Mouse (Mus musculus): Measurements from ENCODE around the gene Stab2. TPM values are rescaled to one million over a fixed set of nuclear protein-coding genes. Genes with fewer than 3 reads are reported as not detected.
A peak's percentile ranks its signal among the peaks of the same experiment; 100 is the strongest.

Gene Stab2
- polyA plus RNA-seq, 1 experiment, result 20.3 TPM

DNA sequence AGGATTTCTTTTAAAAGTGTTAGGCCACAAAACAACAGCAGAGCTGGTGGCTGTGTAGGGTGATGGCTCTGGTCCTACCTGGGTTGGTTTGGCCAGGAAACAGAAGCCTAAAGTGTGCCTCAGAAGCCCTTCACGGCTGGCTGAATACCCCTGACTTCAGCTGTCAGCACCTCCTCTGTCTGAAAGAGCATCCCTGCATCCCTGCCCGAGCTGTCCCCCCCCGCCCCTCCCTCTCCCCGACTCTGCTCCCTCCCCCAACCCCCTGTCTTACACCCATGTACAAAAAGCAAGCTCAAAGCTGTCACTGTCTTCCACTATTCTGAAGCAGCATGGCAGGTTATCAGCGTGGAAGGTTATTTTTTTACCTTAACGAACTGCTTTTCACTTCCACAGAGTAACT lies 73.4 kb downstream of the Stab2 start:
- 31% methylated on average over 6 of the region's 6 CpGs for WGBS

DNA sequence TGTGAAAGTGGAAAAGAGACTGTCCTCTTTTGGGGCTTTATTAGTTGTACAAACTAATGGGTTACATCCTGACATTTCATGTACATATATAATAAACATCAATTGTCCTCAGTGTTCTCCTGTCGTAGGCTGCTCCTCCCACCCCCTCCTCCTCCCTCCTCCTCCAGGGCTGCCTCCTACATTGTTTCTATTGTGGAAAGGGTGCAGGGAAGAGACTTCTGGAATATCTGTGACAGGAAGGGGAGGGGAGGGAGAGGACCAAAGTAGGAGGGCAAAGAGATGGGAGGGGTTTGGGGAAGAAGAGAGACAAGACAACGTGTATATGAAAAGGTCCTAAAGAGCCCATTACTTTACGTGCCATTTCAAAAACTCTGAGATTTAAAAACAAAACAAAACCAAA lies 73.9 kb downstream of the Stab2 start:
- DNase-seq, result no peak
- no peaks in the 10 kb centered on the region for H3K4me1 ChIP-seq (ENCODE audit: control insufficient read depth, insufficient read depth, low read length)
- TF ChIP-seq CTCF (conservative IDR thresholded peaks at IDR 0.05; ENCODE audit: insufficient read depth, insufficient read length, low read depth, low read length) (no peak), POLR2A (IDR thresholded peaks at IDR 0.05; ENCODE audit: low read depth, low read length) (no peak)

More for the DNA sequence above, 73.4 kb downstream of the Stab2 start:
- Histone ChIP-seq H3K27ac (ENCODE audit: insufficient read depth, low read depth, low read length) (no peak overlapping the region), H3K4me3 (ENCODE audit: insufficient read depth, low read depth, low read length) (no peak overlapping the region), H3K4me1 (ENCODE audit: control insufficient read depth, insufficient read depth, low read length) (no peaks in the 10 kb centered on the region), H3K36me3 (ENCODE audit: control insufficient read depth, insufficient read depth, low read length) (no peaks in the 10 kb centered on the region), H3K27me3 (replicated peaks; ENCODE audit: control insufficient read depth, insufficient read depth, low read length) (no peaks in the 10 kb centered on the region)
- TF ChIP-seq POLR2A (IDR thresholded peaks at IDR 0.05; ENCODE audit: low read depth, low read length) (no peak), CTCF (conservative IDR thresholded peaks at IDR 0.05; ENCODE audit: insufficient read depth, insufficient read length, low read depth, low read length) (no peak)
- no peak for DNase-seq

DNA sequence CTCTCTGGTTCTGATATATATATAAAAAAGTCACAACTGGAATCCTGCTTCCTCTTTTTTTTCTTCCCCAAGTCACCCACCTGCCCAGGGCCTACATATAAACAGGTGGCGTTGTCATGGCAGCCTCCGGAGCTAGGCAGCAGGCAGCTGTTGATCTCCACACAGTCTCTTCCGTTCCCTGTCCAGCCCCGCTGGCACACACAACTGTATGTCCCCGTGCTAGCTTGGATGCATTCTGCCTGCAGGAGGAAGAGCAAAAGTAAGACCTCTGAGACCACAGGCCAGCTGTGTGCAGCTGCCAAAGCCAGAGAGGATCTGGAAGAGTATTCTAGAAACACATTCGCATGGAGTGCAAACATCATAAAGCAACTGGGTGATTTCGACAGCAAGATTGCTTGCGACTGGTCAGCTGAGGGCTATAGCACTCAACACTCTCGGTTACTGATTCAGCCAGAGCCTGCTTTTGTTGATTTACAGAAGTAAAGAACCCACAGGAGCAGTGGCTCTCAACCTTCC lies 74.6 kb downstream of the Stab2 start:
- Histone ChIP-seq H3K4me1 (ENCODE audit: control insufficient read depth, insufficient read depth, low read length) (no peaks in the 10 kb centered on the region), H3K27me3 (replicated peaks; ENCODE audit: control insufficient read depth, insufficient read depth, low read length) (no peaks in the 10 kb centered on the region), H3K27ac (ENCODE audit: insufficient read depth, low read depth, low read length) (no peak overlapping the region), H3K36me3 (ENCODE audit: control insufficient read depth, insufficient read depth, low read length) (no peaks in the 10 kb centered on the region), H3K4me3 (ENCODE audit: insufficient read depth, low read depth, low read length) (no peak overlapping the region)
- peak; percentile 17 for DNase-seq
- WGBS, result 66% methylated on average over 9 of the region's 9 CpGs
- TF ChIP-seq POLR2A (IDR thresholded peaks at IDR 0.05; ENCODE audit: low read depth, low read length), result no peak
- TF ChIP-seq CTCF (conservative IDR thresholded peaks at IDR 0.05; ENCODE audit: insufficient read depth, insufficient read length, low read depth, low read length), result no peak

More for the DNA sequence above, 73.9 kb downstream of the Stab2 start:
- Histone ChIP-seq H3K4me3 (ENCODE audit: insufficient read depth, low read depth, low read length) (no peak overlapping the region), H3K27ac (ENCODE audit: insufficient read depth, low read depth, low read length) (no peak overlapping the region), H3K27me3 (replicated peaks; ENCODE audit: control insufficient read depth, insufficient read depth, low read length) (no peaks in the 10 kb centered on the region), H3K36me3 (ENCODE audit: control insufficient read depth, insufficient read depth, low read length) (no peaks in the 10 kb centered on the region)
- WGBS, result 42% methylated on average over 3 of the region's 3 CpGs

DNA sequence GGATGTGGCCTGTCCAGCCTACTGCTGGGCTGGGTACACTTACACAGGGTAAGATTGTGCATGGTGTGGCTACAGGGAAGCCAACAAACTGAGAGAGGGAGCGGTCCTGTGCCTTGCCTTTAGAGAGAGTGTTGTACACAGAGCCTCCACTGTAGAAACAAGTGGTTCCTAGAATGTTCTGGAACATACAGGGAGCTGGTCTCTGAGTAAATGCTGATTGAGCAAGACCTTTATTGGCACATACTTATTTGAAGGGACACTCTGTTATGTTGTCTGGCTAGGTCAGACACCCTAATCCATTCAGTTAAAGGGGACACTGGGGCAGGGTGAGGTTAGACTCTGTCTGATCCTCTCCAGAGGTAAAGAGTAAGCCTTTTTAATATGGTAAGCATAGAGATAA lies 84.2 kb downstream of the Stab2 start:
- H3K4me3 ChIP-seq (ENCODE audit: insufficient read depth, low read depth, low read length), result no peak overlapping the region
- WGBS, result 97% methylated on average over 1 of the region's 1 CpGs
- no peak for DNase-seq
- no peaks in the 10 kb centered on the region for H3K36me3 ChIP-seq (ENCODE audit: control insufficient read depth, insufficient read depth, low read length)
- H3K4me1 ChIP-seq (ENCODE audit: control insufficient read depth, insufficient read depth, low read length), result no peaks in the 10 kb centered on the region
- H3K27me3 ChIP-seq (replicated peaks; ENCODE audit: control insufficient read depth, insufficient read depth, low read length), result no peaks in the 10 kb centered on the region
- TF ChIP-seq POLR2A (IDR thresholded peaks at IDR 0.05; ENCODE audit: low read depth, low read length) (no peak), CTCF (conservative IDR thresholded peaks at IDR 0.05; ENCODE audit: insufficient read depth, insufficient read length, low read depth, low read length) (no peak)
- H3K27ac ChIP-seq (ENCODE audit: insufficient read depth, low read depth, low read length), result no peak overlapping the region

DNA sequence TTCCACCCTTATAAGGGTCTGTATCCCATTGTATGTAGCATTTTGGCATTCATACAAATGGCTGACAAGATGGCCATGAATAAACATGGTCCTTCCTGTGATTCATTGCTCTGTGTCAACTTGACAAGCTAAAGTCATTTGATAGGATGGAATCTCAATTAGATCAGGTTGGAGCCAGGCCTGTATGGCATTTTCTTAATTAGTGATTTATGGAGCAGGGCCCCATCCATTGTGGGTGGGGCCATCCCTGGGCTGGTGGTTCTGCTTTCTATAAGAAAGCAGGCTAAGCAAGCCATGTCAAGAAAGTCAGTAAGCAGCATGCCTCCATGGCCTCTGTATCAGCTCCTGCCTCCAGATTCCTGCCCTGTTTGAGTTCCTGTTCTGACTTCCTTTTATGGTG lies 92.2 kb downstream of the Stab2 start:
- Histone ChIP-seq H3K27ac (ENCODE audit: insufficient read depth, low read depth, low read length) (no peak overlapping the region), H3K27me3 (replicated peaks; ENCODE audit: control insufficient read depth, insufficient read depth, low read length) (no peaks in the 10 kb centered on the region), H3K36me3 (ENCODE audit: control insufficient read depth, insufficient read depth, low read length) (no peaks in the 10 kb centered on the region), H3K4me1 (ENCODE audit: control insufficient read depth, insufficient read depth, low read length) (no peaks in the 10 kb centered on the region), H3K4me3 (ENCODE audit: insufficient read depth, low read depth, low read length) (no peak overlapping the region)
- TF ChIP-seq CTCF (conservative IDR thresholded peaks at IDR 0.05; ENCODE audit: insufficient read depth, insufficient read length, low read depth, low read length) (no peak), POLR2A (IDR thresholded peaks at IDR 0.05; ENCODE audit: low read depth, low read length) (no peak)
- no peak for DNase-seq

DNA sequence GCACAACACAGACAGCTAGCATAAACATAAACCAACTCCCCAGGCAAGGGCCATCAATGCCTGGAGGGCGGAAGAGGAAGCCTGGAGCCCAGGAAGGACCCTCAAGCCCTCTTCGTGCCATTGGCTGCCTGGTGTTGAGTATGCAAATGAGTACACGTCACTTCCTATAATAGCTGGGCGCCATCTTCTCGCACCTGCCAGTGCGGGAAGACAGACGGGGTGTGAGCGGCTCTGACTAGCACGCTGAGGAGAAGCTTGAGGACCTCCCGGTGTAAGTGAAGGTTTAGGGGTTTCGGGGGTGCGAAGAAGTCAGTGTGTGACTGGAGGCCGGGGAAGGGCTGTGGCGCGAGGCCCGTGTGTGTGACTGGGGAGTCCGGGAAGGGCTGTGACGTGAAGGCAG lies 99.3 kb downstream of the Stab2 start:
- no peaks in the 10 kb centered on the region for H3K36me3 ChIP-seq (ENCODE audit: control insufficient read depth, insufficient read depth, low read length)
- no peak for DNase-seq
- 96% methylated on average over 18 of the region's 18 CpGs for WGBS
- TF ChIP-seq CTCF (conservative IDR thresholded peaks at IDR 0.05; ENCODE audit: insufficient read depth, insufficient read length, low read depth, low read length), result no peak
- H3K27ac ChIP-seq (ENCODE audit: insufficient read depth, low read depth, low read length), result no peak overlapping the region
- H3K27me3 ChIP-seq (replicated peaks; ENCODE audit: control insufficient read depth, insufficient read depth, low read length), result no peaks in the 10 kb centered on the region
- no peak overlapping the region for H3K4me3 ChIP-seq (ENCODE audit: insufficient read depth, low read depth, low read length)
- no peaks in the 10 kb centered on the region for H3K4me1 ChIP-seq (ENCODE audit: control insufficient read depth, insufficient read depth, low read length)

DNA sequence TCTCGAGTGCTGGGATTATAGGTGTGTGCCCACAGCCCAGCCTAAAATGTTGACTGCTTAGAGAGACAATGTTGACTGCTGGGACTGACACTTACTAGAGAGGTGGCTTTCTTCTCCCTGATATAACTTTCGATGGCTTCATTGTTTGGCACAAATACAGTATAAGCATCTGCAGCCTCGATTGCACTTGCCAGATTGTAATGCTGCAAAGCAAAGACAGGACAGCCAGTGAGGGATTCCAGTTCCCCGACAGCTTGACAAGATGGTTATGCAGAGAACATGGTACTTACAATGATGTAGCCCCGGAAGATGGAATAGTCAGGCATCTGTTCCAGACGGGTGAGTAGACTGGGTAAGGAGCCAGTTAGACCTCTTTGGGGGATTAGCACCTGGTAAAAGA lies 100.8 kb downstream of the Stab2 start:
- DNase-seq, result no peak
- Histone ChIP-seq H3K36me3 (ENCODE audit: control insufficient read depth, insufficient read depth, low read length) (no peaks in the 10 kb centered on the region), H3K4me1 (ENCODE audit: control insufficient read depth, insufficient read depth, low read length) (no peaks in the 10 kb centered on the region), H3K4me3 (ENCODE audit: insufficient read depth, low read depth, low read length) (no peak overlapping the region), H3K27me3 (replicated peaks; ENCODE audit: control insufficient read depth, insufficient read depth, low read length) (no peaks in the 10 kb centered on the region), H3K27ac (ENCODE audit: insufficient read depth, low read depth, low read length) (no peak overlapping the region)
- WGBS, result 79% methylated on average over 6 of the region's 6 CpGs
- TF ChIP-seq POLR2A (IDR thresholded peaks at IDR 0.05; ENCODE audit: low read depth, low read length) (no peak), CTCF (conservative IDR thresholded peaks at IDR 0.05; ENCODE audit: insufficient read depth, insufficient read length, low read depth, low read length) (no peak)

DNA sequence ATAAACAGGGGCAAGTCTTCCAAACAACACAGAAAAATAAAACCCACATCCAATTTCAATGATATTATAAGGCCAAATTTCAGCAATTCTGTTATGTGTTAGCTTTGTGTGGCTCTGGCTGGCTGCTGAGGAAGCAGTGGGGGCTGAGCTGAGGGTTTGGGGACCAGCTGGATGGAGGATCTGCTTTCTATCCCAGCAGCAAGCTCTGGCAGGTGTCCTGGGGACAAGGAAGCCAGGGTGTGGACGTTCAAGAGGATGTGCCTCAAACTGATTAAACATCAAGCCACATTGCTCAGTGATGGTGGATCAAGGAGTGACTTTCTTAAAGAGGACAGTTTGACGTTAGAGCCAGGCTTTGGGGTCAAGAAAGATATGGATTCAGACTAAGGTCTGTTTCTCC lies 112.3 kb downstream of the Stab2 start:
- no peak for TF ChIP-seq POLR2A (IDR thresholded peaks at IDR 0.05; ENCODE audit: low read depth, low read length)
- TF ChIP-seq CTCF (conservative IDR thresholded peaks at IDR 0.05; ENCODE audit: insufficient read depth, insufficient read length, low read depth, low read length), result no peak
- no peak overlapping the region for H3K27ac ChIP-seq (ENCODE audit: insufficient read depth, low read depth, low read length)
- DNase-seq, result no peak
- H3K36me3 ChIP-seq (ENCODE audit: control insufficient read depth, insufficient read depth, low read length), result no peaks in the 10 kb centered on the region
- H3K4me3 ChIP-seq (ENCODE audit: insufficient read depth, low read depth, low read length), result no peak overlapping the region
- WGBS, result 57% methylated on average over 2 of the region's 2 CpGs
- no peaks in the 10 kb centered on the region for H3K27me3 ChIP-seq (replicated peaks; ENCODE audit: control insufficient read depth, insufficient read depth, low read length)
- no peaks in the 10 kb centered on the region for H3K4me1 ChIP-seq (ENCODE audit: control insufficient read depth, insufficient read depth, low read length)
